Mouse (Mus musculus): ENCODE results near the gene Ccdc126. TPM values are rescaled to one million over a fixed set of nuclear protein-coding genes. Genes with fewer than 3 reads are reported as not detected.

Gene Ccdc126
- polyA plus RNA-seq, 1 experiment from 2014 or later = 11.9 TPM

DNA sequence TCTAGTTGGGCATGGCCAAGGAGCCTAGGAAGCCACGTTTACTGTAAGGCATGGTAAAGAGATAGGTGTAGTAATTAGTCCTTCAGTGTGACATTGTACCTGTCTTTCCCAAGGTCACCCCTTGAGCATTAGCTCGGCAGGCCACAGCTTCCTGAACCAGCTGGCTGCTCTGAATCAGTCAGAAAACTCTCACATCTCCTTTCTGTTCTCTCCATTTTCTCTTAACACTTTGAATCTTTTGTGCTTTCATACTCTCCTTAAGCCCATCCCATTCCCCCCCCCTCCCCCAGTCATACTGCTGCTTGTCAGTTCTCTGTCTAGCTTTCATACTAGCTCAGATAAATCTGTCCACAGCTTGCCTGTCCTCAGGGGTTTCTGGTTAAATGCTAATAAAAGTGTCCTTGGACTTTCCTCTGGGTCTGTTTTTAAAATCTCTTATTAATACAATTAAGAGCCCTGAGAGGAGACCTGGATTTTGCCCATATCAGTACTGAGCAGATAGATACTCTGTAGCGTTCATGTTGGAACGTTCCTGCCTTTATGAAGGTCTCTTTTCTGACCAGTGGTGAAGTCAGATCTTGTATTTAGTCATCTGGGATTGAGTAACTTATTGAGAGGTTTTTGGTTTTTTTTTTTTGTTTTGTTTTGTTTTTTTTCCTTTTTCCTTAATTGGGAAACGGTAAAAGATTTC, 12.4 kb downstream of the Ccdc126 start:
- H3K4me1 ChIP-seq (ENCODE audit: control insufficient read depth, insufficient read depth, low read length) = no peaks in the 10 kb centered on the region
- no peaks in the 10 kb centered on the region for H3K27me3 ChIP-seq (ENCODE audit: control insufficient read depth, insufficient read depth, low read length)
- no peak overlapping the region for H3K4me3 ChIP-seq (ENCODE audit: low read length)
- WGBS = 57% methylated on average over 5 of the region's 5 CpGs
- H3K4me2 ChIP-seq (replicated peaks; ENCODE audit: low read depth, low read length) = no peak overlapping the region
- H3K27ac ChIP-seq (ENCODE audit: low read depth, low read length) = no peak overlapping the region
- no peaks in the 10 kb centered on the region; the same call in 1 of the 2 replicates for H3K36me3 ChIP-seq (ENCODE audit: control insufficient read depth, insufficient read depth, low read length)
- H3K9me3 ChIP-seq (ENCODE audit: control insufficient read depth, low read length) = no peaks in the 10 kb centered on the region
- H3K9ac ChIP-seq (ENCODE audit: low read depth, low read length) = no peak overlapping the region
- ATAC-seq (ENCODE audit: low FRiP score, low TSS enrichment) = no peak

DNA sequence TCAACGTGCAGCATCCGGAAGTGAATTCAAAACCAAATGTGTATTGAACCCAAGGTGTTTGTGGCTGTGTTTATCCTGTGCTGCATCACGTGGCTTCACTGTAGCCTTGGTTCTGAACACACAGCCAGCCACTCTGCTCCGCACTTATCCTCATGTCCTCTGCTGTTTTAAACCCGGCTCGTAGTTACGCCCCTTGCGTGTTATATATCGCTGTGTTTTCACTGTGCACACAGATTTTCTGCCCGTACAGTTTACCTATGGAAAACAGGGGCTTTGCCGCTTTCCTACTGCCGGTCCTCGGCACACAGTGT, 12.9 kb downstream of the Ccdc126 start:
- H3K27me3 ChIP-seq (ENCODE audit: control insufficient read depth, insufficient read depth, low read length) = no peaks in the 10 kb centered on the region
- ATAC-seq (ENCODE audit: low FRiP score, low TSS enrichment) = no peak
- WGBS = 75% methylated on average over 13 of the region's 13 CpGs
- no peak overlapping the region for H3K27ac ChIP-seq (ENCODE audit: low read depth, low read length)
- no peaks in the 10 kb centered on the region for H3K9me3 ChIP-seq (ENCODE audit: control insufficient read depth, low read length)
- no peak overlapping the region for H3K4me2 ChIP-seq (replicated peaks; ENCODE audit: low read depth, low read length)
- H3K36me3 ChIP-seq (ENCODE audit: control insufficient read depth, insufficient read depth, low read length) = no peaks in the 10 kb centered on the region; the same call in 1 of the 2 replicates
- no peaks in the 10 kb centered on the region for H3K4me1 ChIP-seq (ENCODE audit: control insufficient read depth, insufficient read depth, low read length)
- no peak overlapping the region for H3K4me3 ChIP-seq (ENCODE audit: low read length)
- no peak overlapping the region for H3K9ac ChIP-seq (ENCODE audit: low read depth, low read length)

DNA sequence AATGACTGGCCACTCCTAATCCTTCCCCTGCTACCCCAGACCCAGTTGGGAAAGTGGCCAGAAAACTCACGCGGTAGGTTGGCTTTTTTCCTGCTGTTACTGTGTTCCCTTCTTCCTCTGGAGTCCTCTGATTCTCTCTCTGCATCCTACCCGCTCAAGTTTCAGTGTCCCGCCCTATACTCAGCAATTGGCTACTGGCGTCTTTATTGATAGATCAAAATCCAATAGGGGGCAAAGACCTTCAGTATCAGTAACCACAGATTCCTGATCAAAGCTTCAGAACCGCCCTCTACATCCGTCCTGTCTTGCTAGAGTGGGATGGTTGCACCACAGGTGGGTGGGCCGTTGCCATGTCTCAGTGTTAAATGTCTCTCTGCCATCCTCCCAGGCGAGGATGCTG, 19.5 kb downstream of the Ccdc126 start:
- Histone ChIP-seq H3K27me3 (ENCODE audit: control insufficient read depth, insufficient read depth, low read length) (no peaks in the 10 kb centered on the region), H3K4me3 (ENCODE audit: low read length) (no peak overlapping the region), H3K9ac (ENCODE audit: low read depth, low read length) (no peak overlapping the region), H3K4me1 (ENCODE audit: control insufficient read depth, insufficient read depth, low read length) (no peaks in the 10 kb centered on the region), H3K27ac (ENCODE audit: low read depth, low read length) (no peak overlapping the region), H3K4me2 (replicated peaks; ENCODE audit: low read depth, low read length) (no peak overlapping the region), H3K36me3 (ENCODE audit: control insufficient read depth, insufficient read depth, low read length) (no peaks in the 10 kb centered on the region; the same call in 1 of the 2 replicates), H3K9me3 (ENCODE audit: control insufficient read depth, low read length) (no peaks in the 10 kb centered on the region)
- WGBS = 14% methylated on average over 9 of the region's 9 CpGs
- ATAC-seq (ENCODE audit: low FRiP score, low TSS enrichment) = no peak

DNA sequence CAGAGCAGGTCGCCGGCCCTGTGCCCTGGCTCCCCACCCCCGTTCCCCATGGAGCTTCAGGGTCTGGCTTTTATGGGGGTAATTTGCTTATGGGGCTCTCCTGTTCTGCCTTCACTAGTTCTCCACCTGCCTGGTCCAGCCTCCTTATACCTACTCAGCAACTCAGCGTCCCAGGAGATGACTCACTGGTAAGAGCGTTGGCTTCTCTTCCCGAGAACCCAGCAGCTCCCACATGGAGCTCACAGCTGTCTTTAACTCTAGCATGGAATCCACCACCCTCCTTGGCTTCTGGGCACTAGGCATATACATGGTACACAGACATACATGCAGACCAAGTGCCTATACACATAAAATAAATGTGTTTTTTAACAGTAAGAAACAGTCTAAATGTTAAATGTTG, 20.1 kb downstream of the Ccdc126 start:
- Histone ChIP-seq H3K27ac (ENCODE audit: low read depth, low read length) (no peak overlapping the region), H3K27me3 (ENCODE audit: control insufficient read depth, insufficient read depth, low read length) (no peaks in the 10 kb centered on the region), H3K9ac (ENCODE audit: low read depth, low read length) (no peak overlapping the region), H3K4me2 (replicated peaks; ENCODE audit: low read depth, low read length) (no peak overlapping the region), H3K4me3 (ENCODE audit: low read length) (no peak overlapping the region), H3K36me3 (ENCODE audit: control insufficient read depth, insufficient read depth, low read length) (no peaks in the 10 kb centered on the region), H3K9me3 (ENCODE audit: control insufficient read depth, low read length) (no peaks in the 10 kb centered on the region), H3K4me1 (ENCODE audit: control insufficient read depth, insufficient read depth, low read length) (no peaks in the 10 kb centered on the region)
- WGBS = 18% methylated on average over 6 of the region's 6 CpGs
- ATAC-seq (ENCODE audit: low FRiP score, low TSS enrichment) = no peak

DNA sequence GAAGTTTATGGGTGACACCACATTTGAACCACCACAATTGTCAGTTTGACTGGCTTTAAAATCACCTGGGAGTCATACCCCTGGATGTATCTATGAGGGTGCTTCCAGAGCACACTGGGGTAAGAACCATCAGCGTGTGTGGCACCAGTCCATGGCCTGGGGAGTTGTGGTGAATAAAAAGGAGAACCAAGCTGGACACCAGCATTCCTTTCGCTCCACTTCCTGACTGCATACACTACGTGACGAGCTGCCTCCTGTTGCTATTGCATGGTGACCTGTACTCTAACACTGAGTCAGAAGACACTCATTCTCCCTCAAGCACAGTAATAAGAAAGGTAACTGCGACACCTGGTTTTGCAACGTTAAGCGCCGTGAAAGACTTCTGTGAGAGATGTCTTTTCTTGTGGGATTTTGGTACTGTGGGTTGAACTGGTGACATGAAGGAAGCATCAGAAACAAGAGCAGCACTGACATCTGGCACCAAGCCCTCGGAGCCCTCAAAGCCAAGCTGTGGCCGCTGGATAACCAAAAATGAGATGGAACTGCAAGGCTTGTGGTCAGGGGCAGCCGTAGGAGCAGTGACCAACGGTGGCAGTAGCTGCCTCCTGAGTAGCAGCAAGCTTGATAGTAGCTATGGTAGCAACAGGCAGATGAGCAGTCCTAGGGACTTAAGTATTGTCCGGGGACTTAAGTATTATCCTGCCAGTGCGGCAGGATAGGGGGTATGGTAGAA, 24.8 kb downstream of the Ccdc126 start:
- H3K4me1 ChIP-seq (ENCODE audit: control insufficient read depth, insufficient read depth, low read length) = 0 out of 2 replicates have a peak, but pooled peaks cover 4% of the 10 kb centered on the region
- H3K36me3 ChIP-seq (ENCODE audit: control insufficient read depth, insufficient read depth, low read length) = no peaks in the 10 kb centered on the region
- no peaks in the 10 kb centered on the region for H3K27me3 ChIP-seq (ENCODE audit: control insufficient read depth, insufficient read depth, low read length)
- H3K4me2 ChIP-seq (replicated peaks; ENCODE audit: low read depth, low read length) = no peak overlapping the region
- no peak overlapping the region for H3K9ac ChIP-seq (ENCODE audit: low read depth, low read length)
- H3K27ac ChIP-seq (ENCODE audit: low read depth, low read length) = no peak overlapping the region
- H3K4me3 ChIP-seq (ENCODE audit: low read length) = no peak overlapping the region
- H3K9me3 ChIP-seq (ENCODE audit: control insufficient read depth, low read length) = no peaks in the 10 kb centered on the region
- no peak for ATAC-seq (ENCODE audit: low FRiP score, low TSS enrichment)
- 80% methylated on average over 14 of the region's 14 CpGs for WGBS

DNA sequence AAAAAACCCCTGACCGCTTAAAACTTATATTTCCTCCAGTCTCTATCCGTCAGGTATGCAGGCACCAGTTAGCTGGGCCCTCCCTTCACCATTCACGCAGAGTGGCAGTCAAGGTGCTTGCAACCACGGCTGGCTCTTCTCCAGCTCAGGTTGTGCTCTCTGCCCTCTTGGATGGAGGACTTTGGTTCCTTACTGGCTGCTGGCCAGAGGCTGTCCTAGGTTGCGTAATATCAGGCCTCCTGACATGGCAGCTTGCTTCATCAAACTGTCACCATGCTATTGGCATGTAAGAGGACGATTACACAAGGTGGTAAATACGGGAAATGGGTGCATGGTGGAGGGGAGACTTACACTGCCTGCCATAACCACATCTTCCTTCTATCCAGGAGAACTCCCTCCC, 30.8 kb downstream of the Ccdc126 start:
- no peak for ATAC-seq (ENCODE audit: low FRiP score, low TSS enrichment)
- no peaks in the 10 kb centered on the region for H3K27me3 ChIP-seq (ENCODE audit: control insufficient read depth, insufficient read depth, low read length)
- H3K9ac ChIP-seq (ENCODE audit: low read depth, low read length) = no peak overlapping the region
- H3K4me1 ChIP-seq (ENCODE audit: control insufficient read depth, insufficient read depth, low read length) = no peaks in the 10 kb centered on the region
- no peaks in the 10 kb centered on the region for H3K9me3 ChIP-seq (ENCODE audit: control insufficient read depth, low read length)
- no peak overlapping the region for H3K4me3 ChIP-seq (ENCODE audit: low read length)
- WGBS = 94% methylated on average over 7 of the region's 7 CpGs
- H3K27ac ChIP-seq (ENCODE audit: low read depth, low read length) = no peak overlapping the region
- H3K36me3 ChIP-seq (ENCODE audit: control insufficient read depth, insufficient read depth, low read length) = no peaks in the 10 kb centered on the region
- H3K4me2 ChIP-seq (replicated peaks; ENCODE audit: low read depth, low read length) = no peak overlapping the region

DNA sequence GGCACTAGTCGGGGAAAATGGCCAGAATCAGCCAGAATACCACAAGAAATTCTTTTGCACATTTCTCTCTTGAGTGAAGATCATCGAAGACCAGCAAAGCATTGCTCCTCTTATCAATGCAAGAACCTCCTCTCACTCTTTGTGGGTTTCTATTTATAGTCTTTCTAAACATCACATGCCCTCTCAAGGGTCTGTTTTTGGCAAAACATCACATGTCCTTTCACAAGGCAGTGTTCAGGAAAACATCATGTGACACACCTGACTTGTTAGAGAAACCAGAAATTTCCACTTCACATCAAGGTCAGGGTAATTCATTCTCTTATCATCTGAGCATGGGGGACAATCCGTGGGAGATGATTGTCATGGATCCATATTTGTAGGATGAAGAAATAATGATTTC, 35.5 kb downstream of the Ccdc126 start:
- H3K27ac ChIP-seq (ENCODE audit: low read depth, low read length) = no peak overlapping the region
- no peak overlapping the region for H3K4me3 ChIP-seq (ENCODE audit: low read length)
- ATAC-seq (ENCODE audit: low FRiP score, low TSS enrichment) = no peak
- no peaks in the 10 kb centered on the region for H3K27me3 ChIP-seq (ENCODE audit: control insufficient read depth, insufficient read depth, low read length)
- no peak overlapping the region for H3K9ac ChIP-seq (ENCODE audit: low read depth, low read length)
- 93% methylated on average over 3 of the region's 3 CpGs for WGBS
- H3K4me1 ChIP-seq (ENCODE audit: control insufficient read depth, insufficient read depth, low read length) = no peaks in the 10 kb centered on the region
- no peaks in the 10 kb centered on the region for H3K36me3 ChIP-seq (ENCODE audit: control insufficient read depth, insufficient read depth, low read length)
- no peak overlapping the region for H3K4me2 ChIP-seq (replicated peaks; ENCODE audit: low read depth, low read length)
- H3K9me3 ChIP-seq (ENCODE audit: control insufficient read depth, low read length) = no peaks in the 10 kb centered on the region

DNA sequence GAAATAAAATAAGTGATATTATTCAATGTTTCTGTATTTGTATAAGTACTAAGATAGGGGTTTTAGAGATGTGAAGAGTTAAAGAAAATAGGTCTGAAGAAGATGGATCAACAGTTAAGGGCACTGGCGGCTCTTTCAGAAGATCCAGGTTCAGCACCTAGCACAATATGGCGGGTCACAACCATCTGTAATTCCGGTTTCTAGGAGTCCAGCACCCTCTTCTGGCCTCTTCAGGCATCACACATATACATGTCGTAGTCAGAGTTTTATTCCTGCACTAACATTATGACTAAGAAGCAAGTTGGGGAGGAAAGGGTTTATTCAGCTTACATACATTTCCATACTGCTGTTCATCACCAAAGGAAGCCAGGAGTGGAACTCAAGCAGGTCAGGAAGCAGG, 36.1 kb downstream of the Ccdc126 start:
- H3K9me3 ChIP-seq (ENCODE audit: control insufficient read depth, low read length) = no peaks in the 10 kb centered on the region
- no peak overlapping the region for H3K4me2 ChIP-seq (replicated peaks; ENCODE audit: low read depth, low read length)
- no peaks in the 10 kb centered on the region for H3K4me1 ChIP-seq (ENCODE audit: control insufficient read depth, insufficient read depth, low read length)
- WGBS = 69% methylated on average over 4 of the region's 4 CpGs
- no peak for ATAC-seq (ENCODE audit: low FRiP score, low TSS enrichment)
- H3K4me3 ChIP-seq (ENCODE audit: low read length) = no peak overlapping the region
- no peaks in the 10 kb centered on the region for H3K36me3 ChIP-seq (ENCODE audit: control insufficient read depth, insufficient read depth, low read length)
- no peak overlapping the region for H3K27ac ChIP-seq (ENCODE audit: low read depth, low read length)
- H3K27me3 ChIP-seq (ENCODE audit: control insufficient read depth, insufficient read depth, low read length) = no peaks in the 10 kb centered on the region
- no peak overlapping the region for H3K9ac ChIP-seq (ENCODE audit: low read depth, low read length)

DNA sequence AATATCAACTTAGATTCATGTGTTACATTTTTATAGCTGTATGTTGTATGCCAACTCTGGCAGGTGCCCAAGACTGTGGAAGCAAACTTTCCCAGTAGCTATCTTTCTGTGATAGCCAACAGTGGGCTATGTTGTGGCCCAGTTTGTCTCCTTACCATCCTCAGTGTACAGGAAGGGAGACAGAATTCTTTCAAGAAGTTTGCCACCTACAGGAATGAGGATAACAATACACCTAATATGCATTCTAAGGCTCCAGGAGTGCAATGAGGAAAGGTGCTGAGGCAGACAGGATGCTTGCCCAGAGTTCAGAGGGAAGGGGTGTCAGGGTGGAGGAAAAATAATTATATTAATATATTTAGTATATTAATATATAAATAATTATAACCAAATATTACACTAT, 41.3 kb downstream of the Ccdc126 start:
- H3K4me1 ChIP-seq (ENCODE audit: control insufficient read depth, insufficient read depth, low read length) = no peaks in the 10 kb centered on the region

More for the DNA sequence above, 41.3 kb downstream of the Ccdc126 start:
- no peaks in the 10 kb centered on the region for H3K36me3 ChIP-seq (ENCODE audit: control insufficient read depth, insufficient read depth, low read length)
- H3K9ac ChIP-seq (ENCODE audit: low read depth, low read length) = no peak overlapping the region
- H3K9me3 ChIP-seq (ENCODE audit: control insufficient read depth, low read length) = no peaks in the 10 kb centered on the region
- H3K27me3 ChIP-seq (ENCODE audit: control insufficient read depth, insufficient read depth, low read length) = no peaks in the 10 kb centered on the region
- no peak overlapping the region for H3K4me2 ChIP-seq (replicated peaks; ENCODE audit: low read depth, low read length)
- no peak overlapping the region for H3K4me3 ChIP-seq (ENCODE audit: low read length)
- no peak overlapping the region for H3K27ac ChIP-seq (ENCODE audit: low read depth, low read length)
- 0 out of 2 replicates have a peak, but pooled peaks have one; percentile 32 for ATAC-seq (ENCODE audit: low FRiP score, low TSS enrichment)

Data from kidney, embryonic 14.5 days (tissue).